9 mouse cellular contexts compared by ENCODE assay signal in the genomic region with DNA sequence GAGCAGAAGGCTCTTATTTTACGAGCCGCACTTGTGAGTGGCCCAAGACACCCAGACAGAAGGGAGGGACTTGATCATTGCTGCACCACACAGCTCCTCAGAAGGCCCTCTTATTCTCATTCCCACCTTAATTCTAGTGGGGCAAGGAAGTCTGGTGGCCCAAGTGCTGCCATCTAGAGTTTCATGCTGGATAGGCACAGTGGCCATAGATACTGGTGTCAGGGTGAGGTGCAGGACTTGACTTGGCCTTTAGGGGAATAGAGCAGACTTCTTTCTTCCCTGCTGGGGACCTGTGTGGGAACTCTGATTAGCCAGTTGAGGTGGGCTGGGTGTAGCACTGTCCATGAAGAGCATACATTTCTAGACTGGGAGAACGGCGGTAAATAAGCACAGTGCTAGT. TPM values are rescaled to one million over a fixed set of nuclear protein-coding genes. Genes with fewer than 3 reads are reported as not detected.
DNase-seq lines count a peak whose midpoint lies in the region; ATAC-seq lines count a peak whose summit lies in the region.
"Had no signal": no experiment of that assay in that cellular context is flagged by ENCODE, and none has a peak within 500 bp of the region (broad histone marks: within the 10 kb centered on the region; RNA-seq: fewer than 3 reads in every experiment).

No protein-coding gene starts in this region.

- H3K36me3 ChIP-seq in midbrain, embryonic 14.5 days (ENCODE audit: control insufficient read depth, insufficient read depth, low read length), result peaks cover 17% of the 10 kb centered on the region
- H3K36me3 ChIP-seq in midbrain, embryonic 10.5 days, result peaks cover 97% of the 10 kb centered on the region
- peaks cover 40% of the 10 kb centered on the region for H3K36me3 ChIP-seq in intestine, embryonic 15.5 days

- H3K27ac ChIP-seq in midbrain, embryonic 14.5 days (replicated peaks; ENCODE audit: low read depth, low read length), result no peak overlapping the region
- no peak overlapping the region for H3K27ac ChIP-seq in midbrain, embryonic 10.5 days (replicated peaks)
- no peak overlapping the region for H3K27ac ChIP-seq in intestine, embryonic 15.5 days

- H3K9ac ChIP-seq in midbrain, embryonic 14.5 days (replicated peaks; ENCODE audit: low read length), result no peak overlapping the region
- no peak overlapping the region for H3K9ac ChIP-seq in intestine, embryonic 15.5 days

- H3K4me1 ChIP-seq in midbrain, embryonic 14.5 days (ENCODE audit: control insufficient read depth, insufficient read depth, low read length), result no peaks in the 10 kb centered on the region
- no peaks in the 10 kb centered on the region for H3K4me1 ChIP-seq in midbrain, embryonic 10.5 days
- H3K4me1 ChIP-seq in intestine, embryonic 15.5 days (replicated peaks), result no peaks in the 10 kb centered on the region

- no peaks in the 10 kb centered on the region for H3K9me3 ChIP-seq in midbrain, embryonic 14.5 days (ENCODE audit: control insufficient read depth, low read length)
- no peaks in the 10 kb centered on the region; the same call in 1 of the 2 replicates for H3K9me3 ChIP-seq in midbrain, embryonic 10.5 days (replicated peaks)
- no peaks in the 10 kb centered on the region for H3K9me3 ChIP-seq in intestine, embryonic 15.5 days

- DNase-seq in midbrain, embryonic 14.5 days, result peak; percentile 3
- no peak for DNase-seq in midbrain, embryonic 10.5 days (ENCODE audit: low spot score)
- peak; percentile 63 for DNase-seq in WW6 (ENCODE audit: low read depth, low spot score)
- DNase-seq in thymus, postnatal 10 days (ENCODE audit: low spot score in 2 of 2), result peak; percentile 18 to 35
- DNase-seq in adrenal gland, postnatal 25 days, result no peak
- no peak for DNase-seq in left cerebral cortex, adult 18-20 months (ENCODE audit: low spot score in 2 of 2)
- no peak for DNase-seq in urinary bladder, postnatal 14 days (ENCODE audit: low spot score)

- H3K4me2 ChIP-seq in midbrain, embryonic 14.5 days (ENCODE audit: low read length), result no peak overlapping the region
- no peak overlapping the region for H3K4me2 ChIP-seq in intestine, embryonic 15.5 days (replicated peaks)

- no peaks in the 10 kb centered on the region for H3K27me3 ChIP-seq in midbrain, embryonic 14.5 days (ENCODE audit: control insufficient read depth, insufficient read depth, low read length)
- H3K27me3 ChIP-seq in midbrain, embryonic 10.5 days (ENCODE audit: low read depth, poor library complexity, severe bottlenecking), result no peaks in the 10 kb centered on the region
- H3K27me3 ChIP-seq in intestine, embryonic 15.5 days (replicated peaks), result no peaks in the 10 kb centered on the region

- no peak for ATAC-seq in midbrain, embryonic 14.5 days (ENCODE audit: low FRiP score, low TSS enrichment)
- peak; percentile 10; the same call in 1 of the 2 replicates for ATAC-seq in intestine, embryonic 15.5 days
- ATAC-seq: forebrain, embryonic 16.5 days had no signal

- 98% methylated on average over 4 of the region's 4 CpGs for WGBS in midbrain, embryonic 14.5 days
- WGBS in midbrain, embryonic 10.5 days, result 95% methylated on average over 4 of the region's 4 CpGs
- 96% methylated on average over 4 of the region's 4 CpGs for WGBS in intestine, embryonic 15.5 days

- H3K4me3 ChIP-seq in midbrain, embryonic 14.5 days (replicated peaks; ENCODE audit: low read depth, low read length), result no peak overlapping the region
- no peak overlapping the region for H3K4me3 ChIP-seq in midbrain, embryonic 10.5 days
- H3K4me3 ChIP-seq in intestine, embryonic 15.5 days (replicated peaks), result no peak overlapping the region

RNA-seq across cellular contexts. Expression of a gene that starts 7.9 kb away (rescaled TPM):
- 2.4 and 4.8 TPM in 2 replicates for polyA plus RNA-seq in midbrain, embryonic 14.5 days (2014; fragmentation: Nextera tagmentation; extraction: Ambion mirVana)
- polyA plus RNA-seq in midbrain, embryonic 10.5 days (2016; fragmentation: Nextera tagmentation; extraction: Ambion mirVana), result 29.1 and 30.2 TPM in 2 replicates
- 15.4 and 18.0 TPM in 2 replicates for polyA plus RNA-seq in intestine, embryonic 15.5 days (2015; fragmentation: Nextera tagmentation; extraction: Ambion mirVana)
- 9.7 and 11.1 TPM in 2 replicates for total RNA-seq in adrenal gland, postnatal 25 days (2021)
- 1 to 10 TPM; 1.1 to 1.4 TPM for total RNA-seq in left cerebral cortex, adult 18-20 months (2021)

RNA-seq across cellular contexts. Expression of a gene that starts 19.9 kb away (rescaled TPM):
- polyA plus RNA-seq in midbrain, embryonic 14.5 days (2014; fragmentation: Nextera tagmentation; extraction: Ambion mirVana), result 36.2 and 41.4 TPM in 2 replicates
- polyA plus RNA-seq in midbrain, embryonic 10.5 days (2016; fragmentation: Nextera tagmentation; extraction: Ambion mirVana), result 32.9 and 35.5 TPM in 2 replicates
- 35.2 and 36.1 TPM in 2 replicates for polyA plus RNA-seq in intestine, embryonic 15.5 days (2015; fragmentation: Nextera tagmentation; extraction: Ambion mirVana)
- 35.9 and 43.4 TPM in 2 replicates for total RNA-seq in adrenal gland, postnatal 25 days (2021)
- total RNA-seq in left cerebral cortex, adult 18-20 months (2021), result 10 to 100 TPM; 43.5 to 43.7 TPM

RNA-seq across cellular contexts. Expression of a gene that starts 29.9 kb away (rescaled TPM):
- polyA plus RNA-seq in midbrain, embryonic 14.5 days (2014; fragmentation: Nextera tagmentation; extraction: Ambion mirVana), result 363 and 404 TPM in 2 replicates
- 343 and 351 TPM in 2 replicates for polyA plus RNA-seq in midbrain, embryonic 10.5 days (2016; fragmentation: Nextera tagmentation; extraction: Ambion mirVana)
- 428 and 430 TPM in 2 replicates for polyA plus RNA-seq in intestine, embryonic 15.5 days (2015; fragmentation: Nextera tagmentation; extraction: Ambion mirVana)
- 278 and 311 TPM in 2 replicates for total RNA-seq in adrenal gland, postnatal 25 days (2021)
- 100 to 1,000 TPM; 229 to 241 TPM for total RNA-seq in left cerebral cortex, adult 18-20 months (2021)

RNA-seq across cellular contexts. Expression of a gene that starts 54.3 kb away (rescaled TPM):
- polyA plus RNA-seq in midbrain, embryonic 14.5 days (2014; fragmentation: Nextera tagmentation; extraction: Ambion mirVana), result 152 and 168 TPM in 2 replicates
- 13.8 and 22.2 TPM in 2 replicates for polyA plus RNA-seq in midbrain, embryonic 10.5 days (2016; fragmentation: Nextera tagmentation; extraction: Ambion mirVana)
- 21.4 and 24.0 TPM in 2 replicates for polyA plus RNA-seq in intestine, embryonic 15.5 days (2015; fragmentation: Nextera tagmentation; extraction: Ambion mirVana)
- total RNA-seq in adrenal gland, postnatal 25 days (2021), result 25.3 and 33.4 TPM in 2 replicates
- 100 to 1,000 TPM; 355 to 356 TPM for total RNA-seq in left cerebral cortex, adult 18-20 months (2021)

Comparison
In these comparisons a context has a peak if more than half of its experiments do, and no peak if none do; other contexts are left out.
1. DNase-seq: peak in midbrain, embryonic 14.5 days (single experiment), WW6 (single experiment) and thymus, postnatal 10 days (2 of 2); none in midbrain, embryonic 10.5 days (single experiment), adrenal gland, postnatal 25 days (single experiment), left cerebral cortex, adult 18-20 months (0 of 2) and urinary bladder, postnatal 14 days (single experiment).